25 mouse cellular contexts compared by ENCODE assay signal in genomic region chr12:30256207-30256606, GRCm38 (mm10).
DNase-seq lines count a peak whose midpoint lies in the region; ATAC-seq lines count a peak whose summit lies in the region.
"Had no signal": no experiment of that assay in that cellular context is flagged by ENCODE, and none has a peak within 500 bp of the region (broad histone marks: within the 10 kb centered on the region; RNA-seq: fewer than 3 reads in every experiment).

No protein-coding gene starts in this region.

- no peak overlapping the region for H3K4me2 ChIP-seq in heart, embryonic 11.5 days
- H3K4me2 ChIP-seq in kidney, embryonic 15.5 days, result no peak overlapping the region
- no peak overlapping the region for H3K4me2 ChIP-seq in midbrain, embryonic 11.5 days
- no peak overlapping the region for H3K4me2 ChIP-seq in midbrain, embryonic 16.5 days (ENCODE audit: low read length)
- H3K4me2 ChIP-seq: embryonic facial prominence, embryonic 12.5 days; forebrain, embryonic 13.5 days; forebrain, embryonic 15.5 days had no signal

- no peak for ATAC-seq in heart, embryonic 11.5 days (replicated peaks; ENCODE audit: insufficient number of reproducible peaks, low FRiP score, low TSS enrichment)
- peak; percentile 56 for ATAC-seq in kidney, embryonic 15.5 days (replicated peaks; ENCODE audit: low FRiP score)
- ATAC-seq in midbrain, embryonic 11.5 days (ENCODE audit: low FRiP score), result no peak
- no peak for ATAC-seq in midbrain, embryonic 16.5 days
- ATAC-seq: activated CD4-positive, CD25-positive, alpha-beta regulatory T cell, adult 4 months; CD4-positive, CD25-positive, alpha-beta regulatory T cell, adult 4 months; forebrain, embryonic 13.5 days; forebrain, embryonic 15.5 days; Patski had no signal

- H3K27me3 ChIP-seq in heart, embryonic 10.5 days (ENCODE audit: insufficient read depth, poor library complexity, severe bottlenecking), result no peaks in the 10 kb centered on the region
- H3K27me3 ChIP-seq in heart, embryonic 11.5 days (ENCODE audit: control insufficient read depth, insufficient read depth, low read length), result no peaks in the 10 kb centered on the region
- H3K27me3 ChIP-seq in kidney, embryonic 15.5 days, result no peaks in the 10 kb centered on the region
- H3K27me3 ChIP-seq in midbrain, embryonic 11.5 days (ENCODE audit: control insufficient read depth, insufficient read depth, low read length), result no peaks in the 10 kb centered on the region
- H3K27me3 ChIP-seq in midbrain, embryonic 16.5 days (ENCODE audit: control insufficient read depth, insufficient read depth, low read depth, low read length), result no peaks in the 10 kb centered on the region
- H3K27me3 ChIP-seq: CH12.LX; embryonic facial prominence, embryonic 12.5 days; forebrain, embryonic 13.5 days; forebrain, embryonic 15.5 days had no signal

- H3K4me3 ChIP-seq in heart, embryonic 10.5 days, result no peak overlapping the region
- no peak overlapping the region for H3K4me3 ChIP-seq in heart, embryonic 11.5 days (ENCODE audit: low read depth, low read length)
- no peak overlapping the region for H3K4me3 ChIP-seq in kidney, embryonic 15.5 days (replicated peaks)
- H3K4me3 ChIP-seq in midbrain, embryonic 11.5 days (ENCODE audit: low read depth, low read length), result no peak overlapping the region
- no peak overlapping the region for H3K4me3 ChIP-seq in midbrain, embryonic 16.5 days (ENCODE audit: low read depth, low read length)
- H3K4me3 ChIP-seq: embryonic facial prominence, embryonic 10.5 days; embryonic facial prominence, embryonic 12.5 days; forebrain, embryonic 13.5 days; forebrain, embryonic 15.5 days had no signal

- H3K9me3 ChIP-seq in heart, embryonic 10.5 days, result no peaks in the 10 kb centered on the region
- no peaks in the 10 kb centered on the region for H3K9me3 ChIP-seq in heart, embryonic 11.5 days (replicated peaks; ENCODE audit: control insufficient read depth, low read length)
- no peaks in the 10 kb centered on the region for H3K9me3 ChIP-seq in kidney, embryonic 15.5 days (replicated peaks)
- no peaks in the 10 kb centered on the region for H3K9me3 ChIP-seq in midbrain, embryonic 11.5 days (ENCODE audit: control insufficient read depth, low read length)
- no peaks in the 10 kb centered on the region for H3K9me3 ChIP-seq in midbrain, embryonic 16.5 days (replicated peaks; ENCODE audit: control insufficient read depth, low read length, poor library complexity, severe bottlenecking)
- H3K9me3 ChIP-seq: embryonic facial prominence, embryonic 10.5 days; embryonic facial prominence, embryonic 12.5 days; forebrain, embryonic 13.5 days; forebrain, embryonic 15.5 days had no signal

- H3K27ac ChIP-seq in heart, embryonic 10.5 days, result no peak overlapping the region
- no peak overlapping the region for H3K27ac ChIP-seq in heart, embryonic 11.5 days (ENCODE audit: low read depth, low read length)
- no peak overlapping the region for H3K27ac ChIP-seq in kidney, embryonic 15.5 days
- no peak overlapping the region for H3K27ac ChIP-seq in midbrain, embryonic 11.5 days (ENCODE audit: low read depth, low read length)
- no peak overlapping the region for H3K27ac ChIP-seq in midbrain, embryonic 16.5 days (ENCODE audit: low read length)
- H3K27ac ChIP-seq: embryonic facial prominence, embryonic 10.5 days; embryonic facial prominence, embryonic 12.5 days; forebrain, embryonic 13.5 days; forebrain, embryonic 15.5 days had no signal

- no peaks in the 10 kb centered on the region for H3K4me1 ChIP-seq in heart, embryonic 10.5 days
- no peaks in the 10 kb centered on the region for H3K4me1 ChIP-seq in heart, embryonic 11.5 days (ENCODE audit: control insufficient read depth, insufficient read depth, low read length)
- H3K4me1 ChIP-seq in kidney, embryonic 15.5 days, result 0 out of 2 replicates have a peak, but pooled peaks cover 4% of the 10 kb centered on the region
- H3K4me1 ChIP-seq in midbrain, embryonic 11.5 days (ENCODE audit: control insufficient read depth, insufficient read depth, low read length), result no peaks in the 10 kb centered on the region
- H3K4me1 ChIP-seq in midbrain, embryonic 16.5 days (ENCODE audit: control insufficient read depth, insufficient read depth, low read length), result peaks cover 7% of the 10 kb centered on the region; the same call in 1 of the 2 replicates
- H3K4me1 ChIP-seq: embryonic facial prominence, embryonic 12.5 days; forebrain, embryonic 13.5 days; forebrain, embryonic 15.5 days had no signal

- H3K36me3 ChIP-seq in heart, embryonic 10.5 days, result no peaks in the 10 kb centered on the region
- H3K36me3 ChIP-seq in heart, embryonic 11.5 days (ENCODE audit: control insufficient read depth, insufficient read depth, low read length), result no peaks in the 10 kb centered on the region
- no peaks in the 10 kb centered on the region for H3K36me3 ChIP-seq in kidney, embryonic 15.5 days
- no peaks in the 10 kb centered on the region for H3K36me3 ChIP-seq in midbrain, embryonic 11.5 days (ENCODE audit: control insufficient read depth, insufficient read depth, low read length)
- H3K36me3 ChIP-seq in midbrain, embryonic 16.5 days (ENCODE audit: control insufficient read depth, insufficient read depth, low read length), result no peaks in the 10 kb centered on the region
- H3K36me3 ChIP-seq: embryonic facial prominence, embryonic 10.5 days; embryonic facial prominence, embryonic 12.5 days; forebrain, embryonic 15.5 days; G1E had no signal

- WGBS in heart, embryonic 10.5 days, result 82% methylated on average over 3 of the region's 3 CpGs
- 76% methylated on average over 3 of the region's 3 CpGs for WGBS in heart, embryonic 11.5 days (ENCODE audit: insufficient replicate concordance)
- 61% methylated on average over 3 of the region's 3 CpGs for WGBS in kidney, embryonic 15.5 days
- WGBS in midbrain, embryonic 11.5 days, result 81% methylated on average over 3 of the region's 3 CpGs
- 61% methylated on average over 3 of the region's 3 CpGs for WGBS in midbrain, embryonic 16.5 days

- H3K9ac ChIP-seq in heart, embryonic 11.5 days (ENCODE audit: low read depth, low read length), result no peak overlapping the region
- no peak overlapping the region for H3K9ac ChIP-seq in kidney, embryonic 15.5 days
- H3K9ac ChIP-seq in midbrain, embryonic 11.5 days (ENCODE audit: low read length), result no peak overlapping the region
- no peak overlapping the region for H3K9ac ChIP-seq in midbrain, embryonic 16.5 days (ENCODE audit: low read depth, low read length)
- H3K9ac ChIP-seq: embryonic facial prominence, embryonic 12.5 days; forebrain, embryonic 13.5 days; forebrain, embryonic 15.5 days had no signal

- DNase-seq in heart, embryonic 10.5 days (ENCODE audit: low spot score), result peak; percentile 10
- DNase-seq in kidney, postnatal 4 days, result no peak
- peak; percentile 72 for DNase-seq in midbrain, embryonic 11.5 days (ENCODE audit: low spot score, missing footprints)
- peak; percentile 17 for DNase-seq in retina, postnatal 1 day
- no peak for DNase-seq in adrenal gland, postnatal 36 days
- DNase-seq: adrenal gland, adult 8-10 months; adrenal gland, postnatal 14 days; B cell, adult 2 months; cerebellum, adult 11 months; cerebellum, adult 18-20 months; cerebellum, adult 8-10 months; cerebellum, postnatal 10 days; cerebellum, postnatal 25 days had no signal

Comparison
In these comparisons a context has a peak if more than half of its experiments do, and no peak if none do; other contexts are left out.
1. DNase-seq: peak in heart, embryonic 10.5 days (single experiment), midbrain, embryonic 11.5 days (single experiment) and retina, postnatal 1 day (single experiment); none in kidney, postnatal 4 days (0 of 2) and adrenal gland, postnatal 36 days (0 of 2).